Mouse (Mus musculus) small intestine, adult 2 months (tissue): ENCODE measurements around the gene Cyb5rl.

Experiments used
- CTCF ChIP-seq: fragments of 200-500 bp; IDR thresholded peaks from 2 replicates; pipeline ENCODE4 v1.5.1; 2012; ENCODE audit warnings: low read depth, mild to moderate bottlenecking, control low read depth, inconsistent platforms, low read length, moderate library complexity, mixed read lengths; ENCODE audit not compliant: insufficient replicate concordance, insufficient read length; ENCODE audit errors: extremely low read depth
- POLR2A ChIP-seq: fragments of 200-500 bp; IDR thresholded peaks from 2 replicates; pipeline ENCODE4 v1.6.1; 2012; ENCODE audit warnings: low read depth, mild to moderate bottlenecking, control low read depth, inconsistent platforms, low read length, moderate library complexity

DNA sequence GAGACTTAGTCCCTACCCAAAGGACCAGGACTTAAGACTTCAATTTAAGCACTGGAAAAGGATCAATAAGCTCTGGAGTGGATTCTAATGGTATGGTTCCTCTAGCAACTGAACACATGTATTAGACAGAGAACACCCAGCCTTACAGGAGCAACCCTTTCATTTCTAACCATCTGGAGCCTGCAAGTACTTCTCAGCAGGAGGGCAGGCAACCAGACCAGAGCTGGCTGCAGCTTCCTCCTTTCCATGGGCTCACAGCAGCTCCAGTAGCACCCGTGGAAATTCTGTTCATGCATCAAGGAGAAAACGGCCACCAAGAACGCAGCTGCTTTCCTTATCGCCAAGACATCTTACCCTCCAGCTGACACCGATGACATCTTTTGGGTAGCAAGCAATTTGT is 68.9 kb downstream of the Cyb5rl start:
- no peak for TF ChIP-seq CTCF
- TF ChIP-seq POLR2A = no peak
